Mouse (Mus musculus) spleen, adult 2 months (tissue): ENCODE measurements around the gene Ranbp3l.

ENCODE experiments used
- CTCF ChIP-seq: fragments of 200-500 bp; IDR thresholded peaks from 2 replicates; pipeline ENCODE4 v1.5.1; 2011; ENCODE audit warnings: mild to moderate bottlenecking, inconsistent platforms; ENCODE audit not compliant: insufficient read depth, insufficient read length, insufficient replicate concordance; ENCODE audit errors: extremely low read depth
- POLR2A ChIP-seq: fragments of 200-500 bp; IDR thresholded peaks from 2 replicates; pipeline ENCODE4 v1.6.1; 2011; ENCODE audit warnings: low read depth, low read length, inconsistent platforms

DNA sequence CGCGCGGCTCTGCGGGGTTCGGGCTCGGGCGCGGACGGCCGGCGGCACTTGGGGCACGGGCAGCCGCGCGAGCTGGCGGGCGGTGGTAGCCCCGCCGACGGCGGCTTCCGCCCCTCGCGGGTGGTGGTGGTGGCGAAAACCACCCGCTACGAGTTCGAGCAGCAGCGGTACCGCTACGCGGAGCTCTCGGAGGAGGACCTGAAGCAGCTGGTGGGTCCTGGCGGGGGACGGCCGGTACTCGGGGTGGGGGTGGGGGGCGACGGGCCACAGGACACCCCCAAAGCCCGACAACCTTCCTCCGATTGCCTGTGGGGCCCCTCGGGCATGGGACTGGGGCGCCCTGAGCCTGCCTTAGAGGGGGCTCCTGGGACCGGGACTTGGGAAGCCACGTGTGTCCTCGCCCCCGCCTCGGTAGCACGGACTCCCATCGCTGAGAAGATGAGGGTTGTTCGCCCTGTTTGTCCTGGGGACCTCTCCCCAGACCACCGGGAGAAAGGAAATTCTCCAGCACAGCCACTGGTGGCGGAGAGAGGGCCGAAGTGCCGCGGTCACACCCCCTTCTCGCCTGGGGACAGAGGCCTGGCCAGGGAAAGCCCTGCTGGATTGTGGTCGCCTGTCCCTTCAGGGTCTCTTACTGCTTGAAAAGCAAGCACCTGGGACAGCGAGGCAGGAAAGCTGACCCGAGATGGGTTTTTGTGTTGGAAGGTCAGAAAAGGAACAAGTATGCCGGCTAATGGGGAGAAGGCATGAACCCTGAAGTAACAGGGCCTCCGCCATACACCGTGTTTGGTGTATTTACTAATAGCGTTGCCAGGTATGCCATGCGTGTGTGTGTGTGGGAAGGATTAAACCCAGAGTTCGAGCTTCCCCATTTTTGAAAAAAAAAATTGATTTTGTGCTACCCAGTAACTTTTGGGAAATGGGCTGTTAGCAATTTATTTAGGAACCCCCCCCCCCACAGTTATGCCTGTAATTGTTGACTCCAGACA, 104.1 kb downstream of the Ranbp3l start:
- TF ChIP-seq CTCF (no peak), POLR2A (no peak)
